Mouse (Mus musculus): Measurements from ENCODE around the gene Perp.

- TF ChIP-seq EP300 (optimal IDR thresholded peaks at IDR 0.05) (no peak), CTCF (IDR thresholded peaks at IDR 0.05; ENCODE audit: low read depth) (no peak)
These were observed 34.3 kb downstream of the Perp start for GRCm38 (mm10) chr10:18879160-18879559.

All from stomach, postnatal 0 days (tissue).